Mouse (Mus musculus) cerebral cortex, adult 2 months (tissue): Measurements from ENCODE around the gene Slc22a12.

Source experiments
- WGBS: fragments of 180-500 bp; shearing (Covaris S2); methylation state at CpG from one replicate; pipeline ENCODE4 v1.1.7; 2018; 5-methylcytosine and 5-hydroxymethylcytosine counted together

Slc22a12 gene

DNA sequence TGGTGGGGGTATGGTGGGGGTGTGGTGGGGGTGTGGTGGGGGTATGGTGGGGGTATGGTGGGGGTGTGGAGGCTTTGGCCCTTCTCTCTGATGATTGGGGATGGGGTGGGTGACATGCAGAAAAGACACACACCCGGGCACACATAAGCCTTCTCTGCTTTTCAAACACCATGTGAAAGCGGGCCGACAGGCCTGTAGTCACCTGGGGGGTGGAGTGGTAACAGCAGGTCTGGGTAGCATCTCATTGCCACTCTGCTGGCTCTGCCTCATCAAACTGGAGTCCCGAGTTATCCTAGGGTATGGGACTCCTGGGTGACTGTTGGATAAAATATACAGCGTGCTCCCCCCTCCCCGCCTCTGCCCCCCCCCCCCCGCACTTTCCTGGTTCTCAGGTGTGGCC is 48.8 kb downstream of the Slc22a12 start:
- 56% methylated on average over 6 of the region's 7 CpGs for WGBS

GRCm38 (mm10) chr19:6493219-6493618 is 49.6 kb downstream of the Slc22a12 start:
- WGBS, result 78% methylated on average over 7 of the region's 7 CpGs

GRCm38 (mm10) chr19:6492124-6492523 is 50.7 kb downstream of the Slc22a12 start:
- 17% methylated on average over 12 of the region's 12 CpGs for WGBS

DNA sequence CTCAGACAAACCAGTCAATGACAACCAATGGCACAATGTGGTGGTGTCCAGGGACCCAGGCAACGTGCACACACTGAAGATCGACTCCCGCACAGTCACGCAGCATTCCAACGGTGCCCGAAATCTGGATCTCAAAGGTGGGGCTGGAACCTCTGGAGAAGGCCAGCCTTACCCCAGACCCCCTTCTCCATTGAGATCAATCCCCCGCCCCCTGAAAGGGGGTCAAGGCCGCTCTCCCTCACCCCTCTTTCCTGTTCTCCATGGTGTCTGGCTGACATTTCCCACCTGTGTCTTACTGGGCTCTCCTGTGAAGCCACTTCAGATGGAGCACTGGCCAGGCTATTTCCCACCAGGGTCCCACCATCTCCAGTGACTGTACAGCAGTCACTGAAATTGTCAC is 51.3 kb downstream of the Slc22a12 start:
- 79% methylated on average over 8 of the region's 8 CpGs for WGBS

DNA sequence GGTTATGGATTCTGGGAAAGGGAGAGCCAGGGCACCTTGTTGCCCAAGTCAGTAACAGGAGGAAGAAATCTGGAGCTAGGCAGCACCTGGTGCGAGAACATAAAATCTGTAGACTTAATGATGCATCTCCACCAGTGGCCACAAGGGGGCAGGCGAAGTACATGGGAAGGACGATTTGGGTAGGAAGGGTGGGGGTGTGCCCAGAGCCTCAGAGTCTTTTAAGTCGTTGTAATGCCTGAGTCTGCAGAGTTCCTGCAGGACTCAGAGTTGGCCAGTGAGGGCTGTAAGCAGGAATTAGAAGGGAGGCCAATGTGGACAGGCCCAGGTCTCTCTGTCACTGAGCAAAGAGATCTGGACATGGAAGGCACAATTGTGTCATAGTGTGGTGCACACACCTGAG is 53.8 kb downstream of the Slc22a12 start:
- WGBS, result 0% methylated on average over 4 of the region's 4 CpGs
